Mouse (Mus musculus) left cerebral cortex, postnatal 36 days (tissue): ENCODE data around the gene Ube2a. TPM values are rescaled to one million over a fixed set of nuclear protein-coding genes. Genes with fewer than 3 reads are reported as not detected.

Experiments
- DNase-seq, 2 experiments: peaks; one replicate each; pipeline ENCODE4 v3.0.0; 2021 to 2022; ENCODE audit warnings: low spot score in 2 of 2, mixed read lengths in 1 of 2
- intact Hi-C: fragments of 180-260 bp; cut with DNase I; formaldehyde crosslinking; loops from one replicate; pipeline ENCODE4 v1.15.1; 2025
- total RNA-seq, 2 experiments: library from RNA; stranded (reverse); gene quantifications; 2 replicates each; pipeline ENCODE4 v1.2.3; 2021

The Ube2a gene
- total RNA-seq: 10 to 100 TPM; 48.7 to 50.8 TPM

DNA sequence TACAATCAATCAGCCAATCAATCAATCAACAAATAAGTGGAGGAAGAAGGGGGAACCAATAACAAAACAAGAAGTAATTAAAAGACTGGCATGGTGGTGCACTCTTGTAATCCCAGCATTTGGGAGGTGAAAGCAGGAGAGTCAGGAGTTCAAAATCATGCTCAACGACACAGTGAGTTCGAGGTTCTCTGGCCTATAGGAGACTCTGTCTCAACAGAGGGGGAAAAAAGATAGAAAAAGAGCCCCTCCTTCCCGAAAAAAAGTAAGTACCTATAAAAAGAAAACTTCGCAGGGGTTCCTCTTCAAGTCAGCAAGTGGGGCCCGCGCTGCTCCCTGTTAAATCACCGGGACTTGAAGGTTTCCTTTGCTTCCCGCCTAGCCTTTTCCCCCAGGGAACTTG, at the start of gene Ube2a, which contains the start of gene C330007P06Rik:
Ube2a (plus strand) TSS at position 136 of the 400 bp plus-strand sequence.
C330007P06Rik (minus strand) TSS at position 347 of the 400 bp plus-strand sequence.
- intact Hi-C loops: no loop called here

DNA sequence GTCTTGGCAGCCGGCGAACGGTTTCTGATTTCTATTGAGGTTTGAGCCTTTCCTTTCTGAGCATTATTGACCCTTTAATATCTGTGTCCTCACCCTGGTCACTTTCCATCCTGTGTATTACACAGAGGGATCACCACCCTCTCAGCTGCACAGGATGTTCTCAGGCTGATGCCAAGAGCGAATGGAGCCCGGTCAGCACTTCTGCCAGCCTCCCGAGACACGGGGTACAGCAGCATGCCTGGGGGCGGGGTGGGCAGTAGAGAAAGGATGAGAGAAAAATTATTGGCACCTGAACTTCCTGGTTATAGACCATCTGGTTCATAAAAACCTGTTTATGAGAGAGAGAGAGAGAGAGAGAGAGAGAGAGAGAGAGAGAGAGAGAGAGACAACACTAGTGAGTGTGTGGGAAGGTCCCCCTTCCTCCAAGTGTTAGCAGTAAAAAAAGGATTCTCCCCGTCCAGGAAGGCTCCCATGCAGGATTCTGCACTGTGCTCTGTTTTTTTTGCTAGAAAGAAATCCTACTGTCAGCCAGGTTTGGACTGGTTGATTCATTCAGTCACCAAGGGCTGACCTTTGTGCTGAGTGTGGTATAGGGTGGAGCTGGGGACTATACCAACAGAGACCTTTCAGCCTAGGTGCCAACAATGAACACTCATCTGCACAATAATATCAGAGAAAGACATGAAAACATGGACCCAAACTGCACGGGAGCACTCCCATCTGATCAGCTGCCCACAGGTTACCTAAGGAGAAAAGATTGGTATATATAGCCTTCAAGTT, 49.6 kb upstream of the Ube2a start:
- DNase-seq: no peak
- intact Hi-C loops: no loop called here

More for the DNA sequence above, at the start of gene Ube2a, which contains the start of gene C330007P06Rik:
- DNase-seq: no peak

DNA sequence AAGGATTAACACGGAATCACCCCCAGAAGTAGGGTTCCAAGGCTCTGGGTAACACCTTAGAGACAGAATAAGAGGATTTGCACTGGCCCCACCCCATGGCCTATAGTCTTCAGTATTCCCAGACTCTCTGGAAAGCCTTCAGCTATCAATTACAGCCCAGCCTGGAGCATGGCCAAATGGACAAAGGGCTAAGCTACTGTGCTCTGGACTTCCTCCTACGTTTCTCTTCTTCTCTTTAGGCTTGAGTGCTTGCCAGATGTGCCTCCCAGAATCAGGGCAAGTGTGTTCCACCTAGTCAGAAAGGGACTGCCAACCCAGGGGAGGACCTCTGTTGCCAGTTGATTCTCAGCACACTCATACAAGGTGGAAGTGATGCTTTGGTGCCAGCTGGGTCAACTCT, 48.7 kb upstream of the Ube2a start:
- intact Hi-C loops: no loop called here

DNA sequence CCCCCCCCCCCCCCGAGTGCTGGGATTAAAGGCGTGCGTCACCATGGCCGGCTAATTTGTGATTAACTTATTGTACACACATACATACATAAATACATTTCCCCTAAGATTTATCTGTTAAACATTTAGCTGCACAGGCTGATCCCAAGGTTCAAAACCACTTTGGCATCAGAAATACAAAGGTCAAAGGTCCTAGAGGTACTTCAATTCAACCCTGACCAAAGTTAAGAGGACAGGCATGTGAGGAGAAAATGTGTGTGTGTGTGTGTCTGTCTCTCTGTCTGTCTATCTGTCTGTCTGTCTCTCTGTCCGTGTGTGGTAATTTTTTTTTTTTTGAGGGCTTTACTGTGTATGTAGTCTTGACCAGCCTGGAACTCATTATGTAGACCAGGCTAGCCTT, 46.8 kb upstream of the Ube2a start:
- intact Hi-C loops: no loop called here
- no peak for DNase-seq

More for the DNA sequence above, 48.7 kb upstream of the Ube2a start:
- DNase-seq: no peak

DNA sequence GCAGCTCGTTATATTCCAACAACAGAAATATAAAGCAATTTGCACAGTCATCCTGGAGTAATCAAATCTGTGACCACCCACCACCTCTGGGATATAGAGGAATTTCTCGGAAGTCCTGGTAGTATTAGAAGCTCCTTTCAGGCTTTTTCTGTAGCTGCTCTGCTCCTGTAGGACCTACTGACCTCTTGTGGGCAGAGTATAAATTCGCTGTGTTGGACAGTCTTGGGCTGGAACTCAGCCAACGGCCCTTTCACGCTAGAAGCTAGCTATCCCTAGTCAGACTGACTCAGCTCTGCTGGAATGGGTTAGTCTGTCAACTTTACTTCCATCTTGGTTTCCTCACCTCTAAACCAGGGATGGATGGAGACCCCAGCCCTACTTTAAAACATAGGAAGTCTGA, 43.4 kb upstream of the Ube2a start:
- intact Hi-C loops: loop anchor here (5.0 to 10.0 kb wide), 2 partner anchors 72 to 215 kb away; partner anchors contain the start of genes Nkrf and Sowahd
- DNase-seq: no peak

DNA sequence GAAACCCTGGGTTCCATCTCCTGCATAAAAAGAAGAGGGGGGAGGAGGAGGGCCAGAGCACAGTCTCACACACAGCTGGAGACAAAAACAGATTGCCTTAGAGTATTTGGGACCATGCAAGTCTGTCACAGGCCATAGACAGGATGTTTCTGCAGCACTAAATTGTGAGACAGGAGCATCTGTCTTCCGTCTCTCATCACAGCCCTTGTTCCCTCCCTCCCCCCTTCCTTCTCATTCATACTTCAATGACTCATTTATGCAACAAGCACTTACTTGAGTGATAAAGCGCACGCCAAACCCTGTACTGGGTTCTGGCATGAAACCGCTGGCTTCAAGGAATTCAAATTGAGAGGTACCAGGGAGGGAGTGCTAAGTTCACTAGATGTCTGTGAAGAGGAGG, 42.1 kb upstream of the Ube2a start:
- intact Hi-C loops: loop anchor here (5.0 to 10.0 kb wide), 2 partner anchors 71 to 213 kb away; partner anchors contain the start of genes Nkrf and Sowahd
- no peak for DNase-seq

DNA sequence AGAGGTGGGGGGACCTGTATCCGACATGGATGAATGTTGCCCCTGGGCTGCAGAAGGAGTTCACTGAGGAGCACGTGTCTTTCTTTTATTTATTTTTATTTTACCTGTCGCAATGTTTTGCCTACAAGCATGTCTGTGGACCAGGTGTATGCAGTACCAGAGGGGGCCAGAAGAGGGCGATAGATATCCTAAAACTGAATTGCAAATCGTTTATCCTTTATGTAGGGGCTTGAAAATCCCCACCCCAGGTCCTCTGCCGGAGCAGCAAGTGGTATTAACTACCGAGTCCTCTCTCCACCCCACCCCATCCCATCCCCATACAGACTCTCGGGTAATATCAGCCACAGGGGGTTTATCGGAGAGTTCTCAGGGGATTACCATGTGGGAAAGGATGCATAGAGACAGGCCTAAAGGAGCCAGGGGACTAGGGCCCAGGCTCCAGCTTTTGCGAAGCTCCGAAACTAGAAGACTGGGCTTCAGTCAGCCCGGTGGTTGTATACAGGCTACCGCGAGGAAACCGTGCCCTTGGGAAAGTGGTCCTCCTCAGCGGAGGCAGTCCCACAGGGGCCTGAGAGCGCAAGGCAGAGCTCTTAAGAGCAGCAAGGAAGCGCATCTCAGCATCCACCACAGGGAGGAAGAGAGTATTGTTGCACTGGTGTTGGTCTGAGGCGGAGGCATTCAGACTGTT, 40.2 kb upstream of the Ube2a start:
- intact Hi-C loops: loop anchor here (5.0 to 10.0 kb wide), 2 partner anchors 69 to 211 kb away; partner anchors contain the start of genes Nkrf and Sowahd
- peak; percentile 24 to 50 for DNase-seq

DNA sequence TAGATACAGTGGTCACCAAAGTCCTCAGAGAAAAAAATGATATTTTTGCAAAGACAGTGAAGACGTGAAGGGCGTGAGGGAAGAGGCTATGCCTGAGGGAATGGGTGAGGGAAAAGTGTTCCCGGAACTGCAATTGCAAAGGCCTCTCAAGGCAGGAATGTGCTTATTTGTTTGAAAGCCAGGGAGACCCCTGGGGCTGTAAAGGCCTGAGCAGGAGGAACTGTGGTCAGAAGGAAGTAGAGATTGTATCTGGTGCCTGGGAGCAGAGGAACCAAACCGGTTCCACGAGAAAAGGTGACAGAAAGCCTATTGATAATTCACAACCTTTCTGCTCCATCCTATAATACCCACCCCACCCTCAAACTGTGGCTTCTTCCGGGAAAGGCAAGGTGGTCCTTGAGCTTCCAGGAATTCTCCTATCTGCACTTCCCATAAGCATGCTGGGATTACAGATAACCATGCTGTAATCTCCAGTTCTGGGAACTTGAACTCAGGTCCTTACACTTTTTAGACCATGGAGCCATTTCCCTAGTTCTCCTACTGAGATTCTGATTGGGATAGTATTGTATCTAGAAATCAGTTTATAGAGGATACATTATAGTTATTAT, 36.5 kb upstream of the Ube2a start:
- DNase-seq: no peak
- intact Hi-C loops: loop anchor here (10.0 kb wide), 1 partner anchor 208 kb away; the partner anchor contains the start of gene Sowahd

DNA sequence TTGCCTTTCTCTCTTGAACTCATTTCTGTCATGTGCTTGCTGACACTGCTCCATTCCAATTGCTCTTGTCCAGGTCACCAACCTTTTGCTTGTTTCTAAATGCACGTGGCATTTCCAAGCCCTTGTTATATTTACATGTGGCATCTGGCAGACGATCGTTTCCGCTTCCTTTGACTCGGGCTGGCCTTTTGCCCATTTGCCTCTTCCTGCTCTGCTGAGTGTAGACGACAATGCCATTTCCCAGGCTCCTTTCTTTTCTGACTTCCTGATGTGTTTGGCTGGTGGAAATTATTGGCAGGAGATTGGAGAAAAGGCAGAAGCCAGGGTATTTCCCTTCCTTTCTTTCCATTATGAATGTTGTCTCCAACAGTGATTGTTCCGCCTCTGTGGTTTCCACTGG, 34.3 kb upstream of the Ube2a start:
- no peak for DNase-seq
- intact Hi-C loops: loop anchor here (10.0 kb wide), 1 partner anchor 205 kb away; the partner anchor contains the start of gene Sowahd

DNA sequence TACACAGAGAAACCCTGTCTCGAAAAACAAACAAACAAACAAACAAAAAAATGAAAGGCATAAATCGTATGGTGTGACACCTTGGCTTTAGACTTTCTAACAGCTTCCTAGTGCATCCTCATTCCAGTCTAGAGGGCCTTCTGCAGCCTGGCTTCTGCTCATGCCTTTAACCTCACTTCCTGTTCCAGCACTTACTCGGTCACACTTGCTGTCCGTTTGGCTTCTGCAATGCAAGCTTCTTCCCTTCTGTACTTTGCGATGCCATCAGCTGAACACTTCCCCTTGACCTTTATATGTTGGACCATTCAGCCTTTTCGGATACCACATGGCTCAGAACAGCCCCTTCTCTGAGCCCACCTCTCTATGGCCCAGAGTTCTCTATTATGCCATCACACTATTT, 32.0 kb upstream of the Ube2a start:
- DNase-seq: no peak
- intact Hi-C loops: no loop called here

DNA sequence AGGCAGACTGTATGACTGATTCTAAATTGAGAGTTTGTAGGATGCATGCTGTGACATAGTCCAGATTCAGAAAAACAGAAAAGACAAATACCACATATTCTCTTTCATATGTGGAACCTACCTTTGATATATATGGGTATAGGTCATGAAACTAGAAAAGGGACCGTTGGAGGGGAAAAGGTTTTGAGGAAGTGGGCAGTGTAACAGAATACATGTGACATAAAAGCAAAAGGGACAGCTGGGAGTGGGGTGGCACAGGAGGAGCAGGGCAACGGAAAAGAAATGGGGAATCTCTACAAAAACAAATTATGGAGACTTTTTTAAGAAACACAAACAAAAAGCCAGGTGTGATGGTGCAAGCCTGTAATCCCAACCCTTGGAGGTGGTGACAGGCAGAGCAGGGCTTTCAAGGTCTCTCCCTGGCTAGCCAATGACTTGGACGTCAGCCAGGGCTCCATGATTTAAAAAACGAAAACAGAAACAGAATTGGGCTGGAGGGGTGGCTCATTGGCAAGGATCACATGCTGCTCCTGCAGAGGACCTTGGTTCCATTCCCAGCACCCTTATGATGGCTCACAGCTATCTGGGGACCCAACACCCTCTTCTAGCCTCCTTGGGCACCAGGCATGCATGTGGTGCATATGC, 30.2 kb upstream of the Ube2a start:
- intact Hi-C loops: no loop called here
- no peak for DNase-seq

DNA sequence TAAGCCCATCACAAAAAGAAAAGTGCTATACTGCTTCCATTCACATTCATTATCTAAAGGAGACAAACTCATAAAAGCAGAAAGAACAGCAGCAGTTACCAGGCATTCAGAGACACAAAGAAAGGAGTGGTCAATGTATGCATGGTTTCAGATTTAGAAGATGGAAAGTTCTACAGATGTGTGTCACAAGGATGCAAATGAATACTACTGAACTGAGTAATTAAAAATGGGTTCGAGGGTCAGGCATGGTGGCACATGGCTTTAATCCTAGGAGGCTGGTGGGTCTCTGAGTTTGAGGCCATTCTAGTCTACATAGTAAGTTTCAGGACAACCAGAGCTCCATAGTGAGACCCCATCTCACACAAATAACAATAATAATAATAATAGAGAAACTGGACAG, 26.5 kb upstream of the Ube2a start:
- DNase-seq: no peak
- intact Hi-C loops: no loop called here

DNA sequence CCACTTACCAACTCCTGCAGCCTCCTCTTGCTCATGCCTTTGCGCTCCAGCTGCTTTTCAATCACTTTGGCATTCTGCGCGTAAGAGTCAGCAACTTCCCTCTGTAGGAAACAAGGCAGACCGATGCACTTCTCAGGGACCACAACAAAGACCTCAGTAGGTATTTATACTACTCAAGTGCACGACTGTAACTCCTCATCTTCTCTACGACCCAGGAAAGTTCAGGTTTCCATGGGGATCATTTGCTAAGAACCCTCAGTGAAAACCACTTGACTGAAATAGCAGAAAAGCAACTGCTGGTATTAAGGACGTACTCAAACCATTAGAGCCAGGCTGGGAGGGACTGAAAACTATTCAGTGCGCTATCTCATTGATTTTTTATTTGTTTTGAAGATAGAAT, 21.1 kb upstream of the Ube2a start:
- intact Hi-C loops: no loop called here

DNA sequence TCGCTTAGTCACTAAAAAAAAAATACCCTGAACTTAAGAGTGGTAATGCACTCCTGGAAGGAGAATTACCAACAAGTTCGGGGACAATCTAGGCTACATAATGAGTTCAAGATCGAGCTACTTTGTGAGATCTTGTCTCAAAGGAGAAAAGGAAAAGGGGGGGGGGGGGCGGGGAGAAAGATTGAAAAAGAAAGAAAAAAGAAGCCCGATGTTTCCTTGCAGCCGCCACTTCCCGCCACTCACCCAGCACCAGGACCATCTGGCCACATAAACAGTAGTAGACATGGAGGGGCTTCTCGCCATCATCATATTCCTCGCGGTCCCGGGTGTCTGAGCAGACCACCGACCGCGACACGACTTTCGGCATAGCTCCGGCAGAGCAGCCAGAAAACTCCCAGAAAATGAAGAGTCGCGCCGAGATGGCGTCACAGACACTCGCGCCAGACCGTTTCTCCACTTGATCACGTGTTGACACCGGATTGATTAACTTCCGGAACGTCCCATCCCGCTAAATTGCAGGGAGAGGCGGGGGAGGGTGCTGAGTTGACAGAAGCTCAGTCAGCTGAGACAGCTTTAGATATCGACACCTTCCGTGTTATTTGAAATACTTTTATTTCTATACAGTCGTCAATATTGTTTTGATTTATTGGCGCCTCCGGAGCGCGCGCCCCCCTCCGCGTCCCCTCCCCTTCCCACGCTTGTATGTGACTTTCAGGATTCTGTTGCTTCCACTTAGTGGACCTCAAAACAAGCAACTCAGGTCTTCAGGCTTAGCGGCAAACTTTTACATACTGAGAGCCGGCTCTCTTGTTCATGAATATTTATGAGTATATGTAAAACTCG, 9.7 kb upstream of the Ube2a start:
- intact Hi-C loops: no loop called here
- peak; percentile 72 to 83 for DNase-seq

More for the DNA sequence above, 21.1 kb upstream of the Ube2a start:
- DNase-seq: no peak

DNA sequence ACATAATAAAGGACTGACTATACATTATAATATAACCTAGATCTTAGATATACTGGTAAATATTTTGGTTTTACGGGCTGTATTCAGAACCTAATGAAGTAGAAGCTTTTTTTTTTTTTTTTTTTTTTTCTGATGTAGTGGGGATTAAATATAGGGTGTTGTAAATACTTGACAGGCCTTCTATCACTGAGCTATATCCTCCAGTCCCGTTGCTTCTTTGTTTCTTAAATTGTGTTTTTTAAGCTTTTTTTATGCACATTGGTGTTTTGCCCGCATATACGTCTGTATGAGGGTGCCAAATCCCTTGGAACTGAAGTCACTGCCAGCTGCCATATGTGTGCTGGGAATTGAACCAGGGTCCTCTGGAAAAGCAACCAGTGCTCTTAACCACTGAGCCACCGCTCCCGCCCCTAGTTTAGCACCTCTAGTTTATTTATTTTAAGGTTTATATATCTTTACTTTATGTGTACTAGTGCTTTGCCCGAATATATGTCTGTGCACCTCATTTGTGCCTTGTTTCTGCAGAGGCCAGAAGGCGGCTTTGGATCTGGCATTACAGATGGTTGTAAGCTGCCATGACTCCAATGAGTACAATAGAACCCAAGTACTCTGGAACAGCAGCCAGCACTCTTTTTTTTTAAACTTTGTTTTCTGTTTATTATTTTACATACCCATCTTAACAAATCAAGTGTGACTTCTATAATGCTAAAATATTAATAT, 8.9 kb upstream of the Ube2a start:
- intact Hi-C loops: no loop called here

DNA sequence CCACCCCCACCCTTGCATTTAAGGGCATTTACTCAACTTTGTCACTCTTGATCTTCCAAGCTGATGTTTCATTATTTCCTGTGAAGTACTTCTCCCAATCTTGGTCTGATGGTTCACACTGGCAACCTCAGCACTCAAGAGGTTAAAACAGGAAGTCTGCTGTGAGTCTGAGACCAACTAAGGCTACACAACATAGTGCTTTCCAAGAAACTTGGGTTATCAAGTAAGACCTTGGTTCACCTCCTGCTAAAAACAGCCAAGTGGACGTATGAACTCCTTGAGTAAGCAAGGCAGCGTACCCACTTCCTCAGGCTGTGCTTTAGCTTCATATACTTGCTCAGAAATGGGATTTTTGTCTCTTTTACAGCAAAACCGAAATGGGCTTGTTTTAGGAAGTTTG, 3.3 kb upstream of the Ube2a start:
- intact Hi-C loops: no loop called here
- DNase-seq: no peak

More for the DNA sequence above, 8.9 kb upstream of the Ube2a start:
- no peak for DNase-seq

DNA sequence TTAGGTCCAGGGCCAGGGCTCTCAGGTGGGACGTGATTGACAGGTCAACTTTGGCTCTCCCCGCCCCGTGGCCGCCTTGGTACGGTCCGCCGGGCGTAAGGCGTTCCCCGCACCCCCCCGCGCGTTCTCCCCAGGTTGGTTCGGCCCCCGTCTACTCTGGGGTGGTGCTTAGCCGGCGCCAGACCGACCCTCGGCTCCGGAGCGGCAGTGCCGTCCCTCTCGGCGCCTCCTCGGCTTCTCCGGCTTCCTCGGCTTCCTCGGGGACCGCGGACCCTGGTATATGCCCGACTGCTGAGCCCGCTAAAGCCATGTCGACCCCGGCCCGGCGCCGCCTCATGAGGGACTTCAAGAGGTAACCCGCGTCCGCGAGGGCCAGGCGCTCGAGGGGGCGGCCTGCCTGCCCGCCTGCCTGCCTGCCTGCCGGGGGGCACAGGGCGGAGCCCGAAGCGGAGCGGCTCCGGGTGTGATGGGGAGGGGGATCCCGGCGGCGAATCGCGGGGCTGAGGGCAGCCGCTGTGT, 537 bp downstream of the Ube2a start:
- intact Hi-C loops: no loop called here

DNA sequence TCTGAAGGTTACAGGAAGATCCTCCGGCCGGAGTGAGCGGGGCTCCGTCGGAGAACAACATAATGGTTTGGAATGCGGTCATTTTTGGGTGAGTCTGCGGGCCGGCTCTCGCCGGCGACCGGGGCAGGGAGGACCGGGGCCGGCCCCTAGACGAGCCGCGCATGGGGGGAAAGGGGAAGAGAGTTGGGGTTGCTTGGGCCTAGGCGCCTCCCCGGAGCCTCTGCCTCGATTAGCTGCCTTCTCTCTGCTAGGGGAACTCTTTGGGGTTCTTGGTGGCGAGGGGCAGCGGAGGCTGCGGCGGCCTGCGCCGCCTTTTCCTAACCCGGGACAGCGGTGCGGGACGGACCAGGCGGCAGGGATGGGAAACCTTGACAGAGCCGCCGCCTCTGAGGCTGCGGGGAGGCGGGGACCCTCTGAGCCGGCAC, 1.0 kb downstream of the Ube2a start:
- intact Hi-C loops: no loop called here
- DNase-seq: no peak

More for the DNA sequence above, 537 bp downstream of the Ube2a start:
- peak; percentile 78 to 83 for DNase-seq
